Mouse (Mus musculus) thymus, adult 2 months (tissue): ENCODE data around the gene Snca.

Source experiments
- CTCF ChIP-seq: fragments of 200-500 bp; IDR thresholded peaks from 2 replicates; pipeline ENCODE4 v1.5.1; 2012; ENCODE audit warnings: mild to moderate bottlenecking, control low read depth, low read length, moderate library complexity, borderline replicate concordance; ENCODE audit not compliant: control insufficient read depth, poor library complexity, insufficient read depth; ENCODE audit errors: extremely low read depth
- POLR2A ChIP-seq: fragments of 200-500 bp; IDR thresholded peaks from 2 replicates; pipeline ENCODE4 v1.6.1; 2012; ENCODE audit warnings: mild to moderate bottlenecking, low read length, control low read depth, moderate library complexity; ENCODE audit not compliant: control insufficient read depth, poor library complexity, insufficient read depth; ENCODE audit errors: extremely low read depth

GRCm38 (mm10) chr6:60827290-60827689 lies 2.4 kb downstream of the Snca start:
- TF ChIP-seq CTCF (no peak), POLR2A (no peak)
